Mouse (Mus musculus): ENCODE results near the gene Tmco1.
A peak's percentile ranks its signal among the peaks of the same experiment; 100 is the strongest.

Gene Tmco1

DNA sequence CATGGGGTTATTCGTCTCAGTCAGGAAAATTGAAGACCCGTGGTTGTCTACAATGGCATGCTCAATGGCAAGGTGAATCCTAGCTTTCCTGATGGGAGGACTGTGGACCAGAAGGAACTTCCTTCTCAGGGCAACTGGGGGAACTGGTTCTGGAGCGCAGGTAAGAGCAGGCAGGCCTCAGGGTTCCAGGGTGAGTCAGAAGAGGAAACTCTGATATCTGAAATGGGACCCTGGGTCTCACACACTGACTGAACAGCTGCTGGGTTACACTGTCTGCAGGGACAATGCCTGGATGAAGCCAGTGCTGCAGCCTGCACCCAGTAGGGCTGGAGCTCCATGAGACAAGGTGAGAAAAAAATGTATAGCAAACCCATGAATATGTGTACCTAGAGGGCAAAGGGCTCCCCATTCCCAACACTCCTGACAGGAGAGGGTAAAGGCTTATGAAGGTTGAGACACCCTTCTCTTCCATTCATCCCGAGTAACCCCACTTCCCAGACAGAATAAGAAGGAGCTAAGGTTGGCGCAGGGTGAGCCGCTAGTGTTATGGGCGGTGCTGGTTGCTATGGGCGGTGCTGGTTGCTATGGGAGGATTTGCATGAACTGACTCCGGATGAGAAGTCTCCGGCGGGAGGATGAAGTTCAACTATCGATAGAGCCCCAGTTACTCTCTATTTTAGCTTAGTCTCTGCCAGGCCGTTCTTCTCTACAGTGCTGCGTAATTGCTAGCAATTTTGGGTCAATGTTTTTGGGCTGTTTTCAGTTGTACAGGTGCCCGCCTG is 66.0 kb downstream of the Tmco1 start:
- DNase-seq (ENCODE audit: low read depth), result peak; percentile 44

DNA sequence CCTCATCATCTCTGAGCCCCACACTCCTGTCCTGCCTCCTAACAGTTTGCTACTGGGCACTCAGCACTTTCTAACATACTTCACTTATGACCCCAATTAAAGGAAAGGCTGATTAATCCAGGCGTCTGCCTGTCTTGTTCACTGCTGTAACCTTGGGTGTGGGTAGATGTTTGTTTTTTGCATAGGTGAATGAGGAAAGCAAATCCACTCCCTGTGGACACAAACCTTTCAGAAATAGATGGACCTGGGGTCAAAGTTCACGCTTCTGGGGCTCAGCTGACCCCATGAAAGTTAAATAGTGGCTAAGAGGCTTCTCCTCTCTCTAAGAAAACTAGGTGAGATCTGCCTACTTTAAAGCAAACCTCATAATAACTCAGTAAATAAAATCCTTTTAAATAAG is 66.8 kb downstream of the Tmco1 start:
- DNase-seq (ENCODE audit: low read depth), result no peak

DNA sequence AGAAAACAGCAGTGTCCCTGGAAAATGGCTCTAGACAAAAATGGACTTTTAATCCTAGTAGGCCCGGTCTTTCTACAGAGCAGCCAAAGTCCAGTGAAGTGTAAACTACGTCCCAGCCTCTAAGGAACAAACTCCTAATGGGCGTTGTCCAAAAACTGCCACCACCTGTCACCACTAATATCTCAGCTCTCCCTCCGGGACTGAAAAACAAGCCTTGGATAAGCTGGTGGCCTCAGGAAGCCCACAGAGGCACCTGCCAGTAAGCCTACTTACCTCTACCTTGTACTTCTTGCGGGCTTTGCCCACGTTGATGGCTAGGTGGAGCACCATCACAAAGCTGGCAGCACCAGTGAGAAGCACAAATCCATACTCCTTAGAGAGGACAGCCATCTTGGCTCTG is 69.8 kb downstream of the Tmco1 start:
- DNase-seq (ENCODE audit: low read depth), result no peak

DNA sequence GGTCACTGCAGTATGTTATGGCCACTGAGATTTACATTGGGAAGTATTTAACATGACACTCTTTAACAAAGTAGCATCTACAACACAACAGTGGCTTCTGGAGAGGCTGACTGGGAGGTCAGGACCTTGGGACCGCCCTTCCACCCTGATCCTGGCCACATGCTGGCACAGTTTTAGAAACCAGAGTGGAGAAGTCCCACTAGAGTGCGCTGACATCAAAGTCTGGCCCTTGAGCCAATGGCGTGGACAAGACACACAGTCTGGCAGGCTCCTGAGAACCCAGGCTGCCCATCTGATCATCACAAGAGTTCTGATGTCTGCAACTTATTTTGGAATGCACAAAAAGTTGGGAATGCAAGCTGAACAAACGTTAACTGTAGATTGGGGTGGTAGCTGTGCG is 71.6 kb downstream of the Tmco1 start:
- DNase-seq (ENCODE audit: low read depth), result no peak

DNA sequence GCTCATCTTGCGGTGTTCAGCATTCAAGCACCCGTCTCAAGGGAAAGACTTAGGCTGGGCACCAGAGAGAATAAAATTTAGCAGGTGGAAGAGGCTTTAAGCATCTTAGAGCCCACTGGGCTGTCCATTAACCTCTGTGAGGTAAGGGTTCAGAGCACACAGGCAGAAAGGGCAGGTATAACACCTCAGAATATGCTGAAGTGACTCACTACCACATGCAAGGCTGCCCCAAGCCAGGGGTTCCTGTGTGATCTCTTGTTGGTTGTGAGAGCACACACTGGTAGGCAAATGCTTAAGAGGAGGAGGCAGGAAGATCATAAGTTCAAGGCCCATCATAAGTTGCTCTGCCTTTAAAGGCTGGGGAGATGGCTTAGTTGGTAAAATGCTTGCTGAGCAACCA is 72.0 kb downstream of the Tmco1 start:
- DNase-seq (ENCODE audit: low read depth), result no peak

DNA sequence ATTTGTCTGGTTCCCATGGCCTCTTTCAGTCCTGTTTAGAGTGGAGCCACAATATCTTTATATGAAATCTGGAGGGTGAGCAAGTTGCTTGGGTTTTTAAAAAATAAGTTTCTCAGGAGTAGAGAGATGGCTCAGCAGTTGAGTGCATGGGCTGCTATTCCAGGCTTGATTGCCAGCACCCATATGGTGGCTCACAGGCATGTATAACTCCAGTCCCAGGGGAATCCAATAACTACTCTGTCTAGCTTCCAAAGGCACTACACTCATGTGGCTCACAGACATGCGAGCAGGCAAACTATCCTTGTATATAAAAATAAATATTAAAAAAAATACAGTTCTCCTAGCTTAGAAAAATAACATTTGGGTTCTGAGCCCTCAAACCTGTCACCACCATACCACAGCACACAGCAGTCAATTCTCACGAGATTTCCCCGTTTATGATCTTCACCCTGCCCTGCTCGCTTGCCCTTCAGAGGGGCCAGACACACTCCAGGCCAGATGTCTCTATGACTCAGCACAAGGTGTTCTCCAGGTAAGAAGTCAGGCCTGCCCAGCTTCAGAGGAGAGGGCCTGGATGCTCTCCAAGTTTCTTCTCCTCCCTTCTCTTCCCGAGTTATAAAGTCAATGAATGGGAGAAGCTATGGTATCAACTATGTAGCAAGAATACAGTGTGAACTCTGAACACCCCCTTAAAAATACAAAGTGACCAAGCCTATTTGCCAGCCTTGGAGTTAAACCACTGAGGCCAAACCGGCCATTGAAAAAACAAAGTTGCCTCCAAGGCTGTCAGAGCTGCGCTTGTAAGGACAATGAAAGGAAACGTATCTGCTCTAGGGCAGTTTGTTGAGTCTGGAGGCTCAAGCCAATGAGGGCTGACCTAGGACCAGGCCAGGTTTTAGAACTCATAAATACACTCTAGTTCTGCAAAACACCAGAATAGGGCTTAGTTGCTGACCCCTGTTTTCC is 73.2 kb downstream of the Tmco1 start:
- DNase-seq (ENCODE audit: low read depth), result no peak

DNA sequence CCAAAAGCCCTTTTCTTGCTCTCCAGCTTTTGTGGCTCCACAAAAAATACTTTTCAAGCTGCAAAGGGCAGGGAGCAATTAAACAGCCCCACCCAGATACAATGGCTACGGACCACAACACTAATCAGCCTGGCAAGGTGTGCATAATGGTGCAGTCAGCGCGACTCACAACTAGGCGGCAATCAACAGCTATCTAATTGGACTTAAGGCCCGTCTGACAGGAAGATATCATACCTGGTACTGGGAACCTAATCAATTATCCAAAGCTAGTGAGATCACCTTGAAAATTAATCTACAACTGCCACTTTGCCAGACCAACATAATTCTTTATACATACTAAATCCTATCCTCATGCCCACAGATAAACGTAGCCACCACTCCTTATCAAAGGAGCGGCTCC is 74.1 kb downstream of the Tmco1 start:
- no peak for DNase-seq (ENCODE audit: low read depth)

DNA sequence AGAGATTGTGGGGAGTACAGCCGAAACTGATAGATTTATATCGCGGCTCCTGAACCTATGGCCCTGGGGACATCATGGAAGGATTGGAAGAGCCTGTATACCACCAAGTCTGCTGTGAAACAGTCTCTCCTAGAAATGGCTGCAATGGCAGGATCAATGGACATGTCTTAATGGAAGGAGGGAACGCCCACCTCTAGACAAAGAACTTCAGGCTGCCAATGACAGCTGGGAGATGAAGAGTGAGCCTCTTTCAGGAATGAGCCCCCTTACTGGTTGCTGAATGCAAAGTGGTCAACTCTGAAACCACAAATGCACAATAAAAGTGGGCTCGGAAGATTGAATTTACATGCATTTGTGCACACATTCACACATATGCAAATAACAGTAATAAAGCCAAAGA is 74.6 kb downstream of the Tmco1 start:
- no peak for DNase-seq (ENCODE audit: low read depth)

DNA sequence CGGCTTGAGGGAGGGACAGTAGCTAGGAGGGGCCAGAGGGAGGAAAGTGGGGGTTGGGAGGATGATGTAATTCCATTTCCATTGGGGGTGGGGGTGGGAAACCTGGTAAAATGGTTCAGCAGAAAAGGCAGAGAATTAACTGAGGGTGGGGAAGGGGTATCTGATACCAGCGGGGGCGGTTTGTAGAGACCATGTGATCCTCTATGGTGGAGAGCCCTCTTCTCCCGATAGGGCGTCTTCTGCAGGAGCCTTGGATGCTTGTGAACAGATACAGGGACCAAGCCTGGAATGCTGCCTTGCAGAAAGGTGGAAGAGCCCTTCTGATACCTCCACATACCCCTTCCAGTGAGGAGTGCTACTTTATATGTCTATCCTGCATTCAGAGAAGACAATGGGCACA is 75.0 kb downstream of the Tmco1 start:
- DNase-seq (ENCODE audit: low read depth), result no peak
